Mouse (Mus musculus): Measurements from ENCODE around the gene Syt6.

DNA sequence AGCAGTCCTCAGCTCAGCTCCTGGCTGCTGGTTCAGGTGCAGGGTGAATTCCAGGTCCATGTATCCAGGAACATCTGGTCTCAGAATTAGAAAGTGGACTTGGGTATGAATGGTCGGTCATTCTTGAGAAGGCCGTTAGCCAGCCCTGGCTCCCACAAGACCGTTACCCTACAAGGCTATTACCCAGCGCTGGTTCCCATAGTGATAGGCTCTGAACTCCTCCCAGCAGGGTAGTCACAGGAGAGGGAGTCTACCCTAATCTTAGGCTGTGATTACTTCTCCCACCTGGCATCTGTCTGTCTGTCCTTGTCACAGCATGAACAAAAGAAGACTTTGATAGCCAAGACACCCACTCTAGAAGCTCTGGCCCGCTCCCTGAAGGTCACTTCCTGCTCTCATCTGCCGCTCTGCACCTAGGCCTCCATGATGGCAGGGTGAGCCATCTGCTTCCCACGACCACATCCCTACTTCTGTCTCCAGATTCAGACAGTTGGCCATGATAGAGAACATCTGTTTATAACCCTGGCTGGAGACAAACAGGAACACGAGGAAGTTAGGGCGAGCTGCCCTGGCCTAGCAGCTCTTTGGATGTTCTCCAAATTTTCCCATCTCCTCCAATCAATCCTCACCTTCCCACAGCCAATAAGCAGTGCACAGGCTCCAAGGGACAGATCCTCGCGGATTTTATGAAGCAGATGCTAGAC lies 72.3 kb downstream of the Syt6 start:
- TF ChIP-seq CTCF (IDR thresholded peaks at IDR 0.05; ENCODE audit: low read depth, low read length) (no peak), GATA1 (IDR thresholded peaks at IDR 0.05; ENCODE audit: borderline replicate concordance, low read length) (no peak), POLR2AphosphoS5 (IDR thresholded peaks at IDR 0.05; ENCODE audit: insufficient replicate concordance, low read depth, low read length) (no peak), GATA2 (IDR thresholded peaks at IDR 0.05; ENCODE audit: borderline replicate concordance, low read depth, low read length) (no peak), TAL1 (conservative IDR thresholded peaks at IDR 0.05; ENCODE audit: low read depth, low read length) (no peak)

Measured in G1E (cell line).